Mouse (Mus musculus) kidney, postnatal 4 days (tissue): ENCODE data around the gene Pld1.

ENCODE experiments used
- DNase-seq, 2 experiments: peaks; one replicate each; pipeline ENCODE4 v3.0.0; 2021; ENCODE audit warnings: mixed read lengths in 2 of 2

Gene Pld1

GRCm38 (mm10) chr3:28060713-28061112 lies 122.2 kb downstream of the Pld1 start:
- no peak for DNase-seq

GRCm38 (mm10) chr3:28061155-28061554 lies 122.7 kb downstream of the Pld1 start:
- no peak for DNase-seq

GRCm38 (mm10) chr3:28079211-28079610 lies 140.7 kb downstream of the Pld1 start:
- no peak for DNase-seq

GRCm38 (mm10) chr3:28080116-28080515 lies 141.6 kb downstream of the Pld1 start:
- no peak for DNase-seq

GRCm38 (mm10) chr3:28081012-28081411 lies 142.5 kb downstream of the Pld1 start:
- DNase-seq, result no peak

- DNase-seq, result no peak
These were observed 144.7 kb downstream of the Pld1 start for GRCm38 (mm10) chr3:28083218-28083617.

GRCm38 (mm10) chr3:28084281-28084680 lies 145.8 kb downstream of the Pld1 start:
- no peak for DNase-seq

GRCm38 (mm10) chr3:28091296-28091695 lies 152.8 kb downstream of the Pld1 start:
- no peak for DNase-seq

GRCm38 (mm10) chr3:28091741-28092140 lies 153.2 kb downstream of the Pld1 start:
- DNase-seq, result no peak

GRCm38 (mm10) chr3:28093684-28094302 lies 155.3 kb downstream of the Pld1 start:
- no peak for DNase-seq

GRCm38 (mm10) chr3:28095451-28095850 lies 157.0 kb downstream of the Pld1 start:
- DNase-seq, result no peak

- DNase-seq, result no peak
These were observed 160.7 kb downstream of the Pld1 start for GRCm38 (mm10) chr3:28099175-28099574.

GRCm38 (mm10) chr3:28104992-28105391 lies 166.5 kb downstream of the Pld1 start:
- DNase-seq, result no peak

- DNase-seq, result peak; percentile 25 to 51
These were observed 169.0 kb downstream of the Pld1 start for GRCm38 (mm10) chr3:28107446-28108004.

GRCm38 (mm10) chr3:28111516-28111915 lies 173.0 kb downstream of the Pld1 start:
- peak; percentile 13 to 25 for DNase-seq

- no peak for DNase-seq
These were observed 175.4 kb downstream of the Pld1 start for GRCm38 (mm10) chr3:28113881-28114280.

GRCm38 (mm10) chr3:28141716-28142115 lies 203.2 kb downstream of the Pld1 start:
- DNase-seq, result no peak

GRCm38 (mm10) chr3:28142121-28142520 lies 203.6 kb downstream of the Pld1 start:
- DNase-seq, result no peak

GRCm38 (mm10) chr3:28144676-28145075 lies 206.2 kb downstream of the Pld1 start:
- DNase-seq, result no peak

- DNase-seq, result no peak
These were observed 207.0 kb downstream of the Pld1 start for GRCm38 (mm10) chr3:28145461-28145860.

- DNase-seq, result no peak
These were observed 211.3 kb downstream of the Pld1 start for GRCm38 (mm10) chr3:28149656-28150256.

GRCm38 (mm10) chr3:28158006-28158405 lies 219.5 kb downstream of the Pld1 start:
- DNase-seq, result no peak

- no peak for DNase-seq
These were observed 220.4 kb downstream of the Pld1 start for GRCm38 (mm10) chr3:28158916-28159315.

- DNase-seq, result no peak
These were observed 223.9 kb downstream of the Pld1 start for GRCm38 (mm10) chr3:28162346-28162745.

- no peak for DNase-seq
These were observed 226.2 kb downstream of the Pld1 start for GRCm38 (mm10) chr3:28164678-28165077.
